Mouse (Mus musculus) spleen, postnatal 4 days (tissue): ENCODE data around the gene Dgcr6.

Experiments used
- DNase-seq, 2 experiments: peaks; one replicate each; pipeline ENCODE4 v3.0.0; 2022; ENCODE audit warnings: low spot score in 2 of 2

The Dgcr6 gene

GRCm38 (mm10) chr16:18070798-18071197, 18.1 kb downstream of the Dgcr6 start:
- no peak for DNase-seq

GRCm38 (mm10) chr16:18072089-18072488, 19.4 kb downstream of the Dgcr6 start:
- peak in 1 of 2 experiments; percentile 61 for DNase-seq

- DNase-seq, result peak in 1 of 2 experiments; percentile 61
Observed at GRCm38 (mm10) chr16:18073259-18073962, 20.8 kb downstream of the Dgcr6 start.

GRCm38 (mm10) chr16:18074611-18075010, 22.0 kb downstream of the Dgcr6 start:
- DNase-seq, result peak in 1 of 2 experiments; percentile 58

GRCm38 (mm10) chr16:18075201-18075600, 22.5 kb downstream of the Dgcr6 start:
- no peak for DNase-seq

- no peak for DNase-seq
Observed at GRCm38 (mm10) chr16:18078314-18079015, 25.8 kb downstream of the Dgcr6 start.

- DNase-seq, result no peak
Observed at GRCm38 (mm10) chr16:18079300-18079699, 26.6 kb downstream of the Dgcr6 start.

GRCm38 (mm10) chr16:18080171-18080570, 27.5 kb downstream of the Dgcr6 start:
- DNase-seq, result no peak

GRCm38 (mm10) chr16:18081149-18081827, 28.6 kb downstream of the Dgcr6 start:
- DNase-seq, result peak in 1 of 2 experiments; percentile 70

GRCm38 (mm10) chr16:18082291-18082690, 29.6 kb downstream of the Dgcr6 start:
- DNase-seq, result no peak

- DNase-seq, result peak in 1 of 2 experiments; percentile 57
Observed at GRCm38 (mm10) chr16:18083231-18083951, 30.7 kb downstream of the Dgcr6 start.

GRCm38 (mm10) chr16:18084262-18084661, 31.6 kb downstream of the Dgcr6 start:
- no peak for DNase-seq

GRCm38 (mm10) chr16:18087101-18087500, 34.4 kb downstream of the Dgcr6 start:
- DNase-seq, result no peak

- DNase-seq, result no peak
Observed at GRCm38 (mm10) chr16:18096348-18096747, 43.7 kb downstream of the Dgcr6 start.

GRCm38 (mm10) chr16:18102816-18103215, 50.2 kb downstream of the Dgcr6 start:
- DNase-seq, result no peak

GRCm38 (mm10) chr16:18103366-18103765, 50.7 kb downstream of the Dgcr6 start:
- no peak for DNase-seq

- no peak for DNase-seq
Observed at GRCm38 (mm10) chr16:18103808-18104207, 51.1 kb downstream of the Dgcr6 start.

- DNase-seq, result peak in 1 of 2 experiments; percentile 43
Observed at GRCm38 (mm10) chr16:18108221-18108966, 55.7 kb downstream of the Dgcr6 start.

- DNase-seq, result no peak
Observed at GRCm38 (mm10) chr16:18111042-18111441, 58.4 kb downstream of the Dgcr6 start.

GRCm38 (mm10) chr16:18116467-18116866, 63.8 kb downstream of the Dgcr6 start:
- no peak for DNase-seq

- no peak for DNase-seq
Observed at GRCm38 (mm10) chr16:18118285-18118684, 65.6 kb downstream of the Dgcr6 start.
